Mouse (Mus musculus): ENCODE data around the gene Zdhhc18.

- TF ChIP-seq CTCF (IDR thresholded peaks at IDR 0.05; ENCODE audit: borderline replicate concordance, insufficient read depth, low read length) (no peak), POLR2A (IDR thresholded peaks at IDR 0.05; ENCODE audit: low read depth, low read length) (no peak)
Measured at GRCm38 (mm10) chr4:133563123-133563571, 86.8 kb downstream of the Zdhhc18 start.
